Mouse (Mus musculus) erythroblast, embryonic 14.5 days (primary cell): Measurements from ENCODE around the gene Trak1. TPM values are rescaled to one million over a fixed set of nuclear protein-coding genes. Genes with fewer than 3 reads are reported as not detected.

Source experiments
- H3K27me3 ChIP-seq: 2 replicates; pipeline ENCODE4 v1.6.1; 2012; ENCODE audit warnings: inconsistent platforms; ENCODE audit not compliant: control insufficient read depth
- H3K36me3 ChIP-seq: 2 replicates; pipeline ENCODE4 v1.6.1; 2012; ENCODE audit warnings: mild to moderate bottlenecking, inconsistent platforms; ENCODE audit not compliant: control insufficient read depth
- H3K4me1 ChIP-seq: 2 replicates; pipeline ENCODE4 v1.6.1; 2012; ENCODE audit warnings: inconsistent platforms; ENCODE audit not compliant: control insufficient read depth
- H3K4me3 ChIP-seq: replicated peaks from 2 replicates; pipeline ENCODE3; 2012; ENCODE audit warnings: moderate library complexity, mild to moderate bottlenecking, inconsistent platforms
- H3K9me3 ChIP-seq: 2 replicates; pipeline ENCODE4 v1.6.1; 2012; ENCODE audit warnings: low read length, inconsistent platforms, mixed read lengths; ENCODE audit not compliant: control insufficient read depth
- GATA1 ChIP-seq: IDR thresholded peaks from 2 replicates; pipeline ENCODE4 v1.6.1; 2012; ENCODE audit warnings: low read length, inconsistent platforms, mixed read lengths
- TAL1 ChIP-seq: IDR thresholded peaks from 3 replicates; pipeline ENCODE4 v1.6.1; 2012; ENCODE audit warnings: low read length, inconsistent platforms, mixed read lengths
- polyA plus RNA-seq: library from polyadenylated mRNA; stranded (reverse); fragments of >175 nt; gene quantifications from 2 replicates; pipeline ENCODE4 v1.2.3, GENCODE M21; 2012

The Trak1 gene
- polyA plus RNA-seq, 1 experiment = 1.2 TPM

- H3K27me3 ChIP-seq = peaks cover 2% of the 10 kb centered on the region
- no peak overlapping the region for H3K4me3 ChIP-seq
- H3K9me3 ChIP-seq = no peaks in the 10 kb centered on the region; the same call in 1 of the 2 replicates
- no peaks in the 10 kb centered on the region for H3K36me3 ChIP-seq
- H3K4me1 ChIP-seq = peaks cover 3% of the 10 kb centered on the region
- no peak for TF ChIP-seq TAL1
- no peak for TF ChIP-seq GATA1
Measured at GRCm38 (mm10) chr9:121271561-121271960, 25.7 kb upstream of the Trak1 start.

- Histone ChIP-seq H3K9me3 (no peaks in the 10 kb centered on the region), H3K36me3 (no peaks in the 10 kb centered on the region), H3K27me3 (peaks cover 3% of the 10 kb centered on the region), H3K4me3 (peak overlapping the region; percentile 80), H3K4me1 (peaks cover 25% of the 10 kb centered on the region)
- TF ChIP-seq GATA1 (no peak), TAL1 (no peak)
Measured at GRCm38 (mm10) chr9:121276745-121277117, 20.6 kb upstream of the Trak1 start.

- Histone ChIP-seq H3K4me3 (peak within 1 kb of the TSS; percentile 80), H3K36me3 (no peaks in the 10 kb centered on the region), H3K27me3 (peaks cover 3% of the 10 kb centered on the region), H3K4me1 (peaks cover 25% of the 10 kb centered on the region), H3K9me3 (no peaks in the 10 kb centered on the region; the same call in 1 of the 2 replicates)
- no peak for TF ChIP-seq GATA1
- TF ChIP-seq TAL1 = no peak
Measured at GRCm38 (mm10) chr9:121277118-121278060, 19.9 kb upstream of the Trak1 start, which contains the start of gene Ulk4. Ulk4 (minus strand) TSS chr9:121277197.

- no peak for TF ChIP-seq TAL1
- H3K9me3 ChIP-seq = no peaks in the 10 kb centered on the region; the same call in none of the 2 replicates
- H3K4me1 ChIP-seq = peaks cover 25% of the 10 kb centered on the region
- no peaks in the 10 kb centered on the region for H3K36me3 ChIP-seq
- H3K4me3 ChIP-seq = no peak overlapping the region
- H3K27me3 ChIP-seq = peaks cover 3% of the 10 kb centered on the region
Measured at GRCm38 (mm10) chr9:121279216-121279615, 18.1 kb upstream of the Trak1 start.

GRCm38 (mm10) chr9:121281891-121282290, 15.4 kb upstream of the Trak1 start:
- TF ChIP-seq TAL1 (no peak), GATA1 (no peak)
- H3K4me1 ChIP-seq = peaks cover 38% of the 10 kb centered on the region
- H3K9me3 ChIP-seq = no peaks in the 10 kb centered on the region; the same call in none of the 2 replicates
- H3K36me3 ChIP-seq = no peaks in the 10 kb centered on the region
- no peaks in the 10 kb centered on the region for H3K27me3 ChIP-seq
- H3K4me3 ChIP-seq = no peak overlapping the region

- Histone ChIP-seq H3K4me1 (peaks cover 36% of the 10 kb centered on the region), H3K36me3 (no peaks in the 10 kb centered on the region)
Measured at GRCm38 (mm10) chr9:121283620-121284185, 13.6 kb upstream of the Trak1 start.

GRCm38 (mm10) chr9:121284422-121284821, 12.9 kb upstream of the Trak1 start:
- Histone ChIP-seq H3K36me3 (no peaks in the 10 kb centered on the region), H3K9me3 (peaks cover 3% of the 10 kb centered on the region), H3K4me3 (peak overlapping the region; percentile 20), H3K4me1 (peaks cover 33% of the 10 kb centered on the region), H3K27me3 (peaks cover under 1% of the 10 kb centered on the region; the same call in 1 of the 2 replicates)
- TF ChIP-seq TAL1 (no peak), GATA1 (no peak)

More at GRCm38 (mm10) chr9:121283620-121284185, 13.6 kb upstream of the Trak1 start:
- H3K9me3 ChIP-seq = no peaks in the 10 kb centered on the region; the same call in none of the 2 replicates
- no peak overlapping the region for H3K4me3 ChIP-seq
- H3K27me3 ChIP-seq = no peaks in the 10 kb centered on the region
- TF ChIP-seq GATA1 = no peak
- no peak for TF ChIP-seq TAL1

GRCm38 (mm10) chr9:121285341-121286324, 11.7 kb upstream of the Trak1 start:
- Histone ChIP-seq H3K4me1 (peaks cover 33% of the 10 kb centered on the region), H3K36me3 (no peaks in the 10 kb centered on the region), H3K27me3 (peaks cover 3% of the 10 kb centered on the region; the same call in 1 of the 2 replicates), H3K9me3 (peaks cover 8% of the 10 kb centered on the region), H3K4me3 (peak overlapping the region; percentile 71)
- no peak for TF ChIP-seq GATA1
- TF ChIP-seq TAL1 = no peak
